Mouse (Mus musculus): ENCODE results near the gene Metap1d. TPM values are rescaled to one million over a fixed set of nuclear protein-coding genes. Genes with fewer than 3 reads are reported as not detected.

Gene Metap1d
- polyA plus RNA-seq, 1 experiment from 2014 or later = 33.4 TPM

- Histone ChIP-seq H3K4me3 (replicated peaks) (peak overlapping the region; percentile 68), H3K9me3 (replicated peaks) (no peaks in the 10 kb centered on the region), H3K27me3 (replicated peaks) (peaks cover 3% of the 10 kb centered on the region; the same call in 1 of the 2 replicates), H3K27ac (replicated peaks) (no peak overlapping the region; the same call in 1 of the 2 replicates), H3K9ac (replicated peaks) (peak overlapping the region; percentile 44; the same call in 1 of the 2 replicates), H3K4me1 (peaks cover 11% of the 10 kb centered on the region), H3K36me3 (no peaks in the 10 kb centered on the region), H3K4me2 (peak overlapping the region; percentile 81)
- WGBS = 49% methylated on average over 4 of the region's 4 CpGs
- no peak for ATAC-seq (ENCODE audit: low FRiP score)
Observed at GRCm38 (mm10) chr2:71453917-71454260, 813 bp downstream of the Metap1d start.

- no peak for ATAC-seq (ENCODE audit: low FRiP score)
- Histone ChIP-seq H3K36me3 (no peaks in the 10 kb centered on the region), H3K4me2 (no peak overlapping the region), H3K9me3 (replicated peaks) (no peaks in the 10 kb centered on the region), H3K9ac (replicated peaks) (no peak overlapping the region), H3K4me3 (replicated peaks) (no peak overlapping the region), H3K27ac (replicated peaks) (no peak overlapping the region), H3K4me1 (peaks cover 5% of the 10 kb centered on the region), H3K27me3 (replicated peaks) (no peaks in the 10 kb centered on the region)
- 68% methylated on average over 13 of the region's 13 CpGs for WGBS
Observed at GRCm38 (mm10) chr2:71458624-71459023, 5.5 kb downstream of the Metap1d start.

GRCm38 (mm10) chr2:71459659-71460058, 6.6 kb downstream of the Metap1d start:
- Histone ChIP-seq H3K27ac (replicated peaks) (no peak overlapping the region), H3K9me3 (replicated peaks) (no peaks in the 10 kb centered on the region), H3K4me1 (no peaks in the 10 kb centered on the region), H3K36me3 (no peaks in the 10 kb centered on the region), H3K4me3 (replicated peaks) (no peak overlapping the region), H3K9ac (replicated peaks) (no peak overlapping the region), H3K4me2 (no peak overlapping the region), H3K27me3 (replicated peaks) (no peaks in the 10 kb centered on the region)
- WGBS = 83% methylated on average over 1 of the region's 1 CpGs
- ATAC-seq (ENCODE audit: low FRiP score) = no peak

GRCm38 (mm10) chr2:71461139-71461538, 8.1 kb downstream of the Metap1d start:
- H3K9me3 ChIP-seq (replicated peaks) = no peaks in the 10 kb centered on the region
- H3K27ac ChIP-seq (replicated peaks) = no peak overlapping the region

GRCm38 (mm10) chr2:71461589-71461988, 8.5 kb downstream of the Metap1d start:
- no peak overlapping the region for H3K9ac ChIP-seq (replicated peaks)
- H3K9me3 ChIP-seq (replicated peaks) = no peaks in the 10 kb centered on the region
- no peaks in the 10 kb centered on the region for H3K36me3 ChIP-seq
- no peak for ATAC-seq (ENCODE audit: low FRiP score)
- no peaks in the 10 kb centered on the region for H3K27me3 ChIP-seq (replicated peaks)
- H3K27ac ChIP-seq (replicated peaks) = no peak overlapping the region
- no peak overlapping the region for H3K4me3 ChIP-seq (replicated peaks)
- no peak overlapping the region for H3K4me2 ChIP-seq
- WGBS = 73% methylated on average over 7 of the region's 7 CpGs
- H3K4me1 ChIP-seq = no peaks in the 10 kb centered on the region

More at GRCm38 (mm10) chr2:71461139-71461538, 8.1 kb downstream of the Metap1d start:
- Histone ChIP-seq H3K4me1 (no peaks in the 10 kb centered on the region), H3K4me3 (replicated peaks) (no peak overlapping the region), H3K27me3 (replicated peaks) (no peaks in the 10 kb centered on the region), H3K9ac (replicated peaks) (no peak overlapping the region), H3K36me3 (no peaks in the 10 kb centered on the region), H3K4me2 (no peak overlapping the region)
- no peak for ATAC-seq (ENCODE audit: low FRiP score)
- WGBS = 77% methylated on average over 6 of the region's 6 CpGs

- Histone ChIP-seq H3K27ac (replicated peaks) (no peak overlapping the region), H3K9me3 (replicated peaks) (no peaks in the 10 kb centered on the region), H3K4me3 (replicated peaks) (no peak overlapping the region), H3K27me3 (replicated peaks) (no peaks in the 10 kb centered on the region), H3K4me1 (no peaks in the 10 kb centered on the region), H3K36me3 (no peaks in the 10 kb centered on the region), H3K4me2 (no peak overlapping the region), H3K9ac (replicated peaks) (no peak overlapping the region)
- ATAC-seq (ENCODE audit: low FRiP score) = no peak
- WGBS = 89% methylated on average over 4 of the region's 4 CpGs
Observed at GRCm38 (mm10) chr2:71462066-71462465, 9.0 kb downstream of the Metap1d start.

- 68% methylated on average over 3 of the region's 3 CpGs for WGBS
- Histone ChIP-seq H3K27me3 (replicated peaks) (no peaks in the 10 kb centered on the region), H3K27ac (replicated peaks) (no peak overlapping the region), H3K9me3 (replicated peaks) (no peaks in the 10 kb centered on the region), H3K4me1 (no peaks in the 10 kb centered on the region), H3K36me3 (no peaks in the 10 kb centered on the region), H3K4me3 (replicated peaks) (no peak overlapping the region), H3K9ac (replicated peaks) (no peak overlapping the region), H3K4me2 (no peak overlapping the region)
- ATAC-seq (ENCODE audit: low FRiP score) = no peak
Observed at GRCm38 (mm10) chr2:71462553-71462952, 9.5 kb downstream of the Metap1d start.

- Histone ChIP-seq H3K27me3 (replicated peaks) (no peaks in the 10 kb centered on the region), H3K4me2 (no peak overlapping the region), H3K27ac (replicated peaks) (no peak overlapping the region), H3K9ac (replicated peaks) (no peak overlapping the region), H3K4me3 (replicated peaks) (no peak overlapping the region), H3K4me1 (no peaks in the 10 kb centered on the region), H3K9me3 (replicated peaks) (no peaks in the 10 kb centered on the region), H3K36me3 (no peaks in the 10 kb centered on the region)
- ATAC-seq (ENCODE audit: low FRiP score) = no peak
- WGBS = 12% methylated on average over 6 of the region's 6 CpGs
Observed at GRCm38 (mm10) chr2:71466103-71466502, 13.0 kb downstream of the Metap1d start.

- WGBS = 58% methylated on average over 11 of the region's 11 CpGs
- no peak for ATAC-seq (ENCODE audit: low FRiP score)
Observed at GRCm38 (mm10) chr2:71466861-71467450, 13.9 kb downstream of the Metap1d start.

GRCm38 (mm10) chr2:71471094-71471493, 18.0 kb downstream of the Metap1d start:
- ATAC-seq (ENCODE audit: low FRiP score) = no peak
- H3K9me3 ChIP-seq (replicated peaks) = no peaks in the 10 kb centered on the region
- no peaks in the 10 kb centered on the region for H3K27me3 ChIP-seq (replicated peaks)
- WGBS = 92% methylated on average over 6 of the region's 6 CpGs
- no peak overlapping the region for H3K4me2 ChIP-seq
- no peak overlapping the region for H3K9ac ChIP-seq (replicated peaks)
- H3K36me3 ChIP-seq = no peaks in the 10 kb centered on the region
- peaks cover 7% of the 10 kb centered on the region for H3K4me1 ChIP-seq
- no peak overlapping the region for H3K4me3 ChIP-seq (replicated peaks)
- no peak overlapping the region for H3K27ac ChIP-seq (replicated peaks)

More at GRCm38 (mm10) chr2:71466861-71467450, 13.9 kb downstream of the Metap1d start:
- Histone ChIP-seq H3K36me3 (no peaks in the 10 kb centered on the region), H3K4me1 (no peaks in the 10 kb centered on the region), H3K27me3 (replicated peaks) (no peaks in the 10 kb centered on the region), H3K9me3 (replicated peaks) (no peaks in the 10 kb centered on the region), H3K4me3 (replicated peaks) (no peak overlapping the region), H3K9ac (replicated peaks) (no peak overlapping the region), H3K27ac (replicated peaks) (no peak overlapping the region), H3K4me2 (no peak overlapping the region)

GRCm38 (mm10) chr2:71473830-71474229, 20.8 kb downstream of the Metap1d start:
- Histone ChIP-seq H3K4me2 (no peak overlapping the region), H3K4me1 (peaks cover 7% of the 10 kb centered on the region), H3K9me3 (replicated peaks) (no peaks in the 10 kb centered on the region), H3K4me3 (replicated peaks) (no peak overlapping the region), H3K36me3 (no peaks in the 10 kb centered on the region), H3K9ac (replicated peaks) (no peak overlapping the region), H3K27ac (replicated peaks) (no peak overlapping the region), H3K27me3 (replicated peaks) (no peaks in the 10 kb centered on the region)
- ATAC-seq (ENCODE audit: low FRiP score) = no peak
- 73% methylated on average over 7 of the region's 7 CpGs for WGBS

- no peak for ATAC-seq (ENCODE audit: low FRiP score)
- Histone ChIP-seq H3K4me1 (peaks cover 7% of the 10 kb centered on the region), H3K27me3 (replicated peaks) (no peaks in the 10 kb centered on the region), H3K4me2 (no peak overlapping the region), H3K36me3 (no peaks in the 10 kb centered on the region), H3K27ac (replicated peaks) (no peak overlapping the region), H3K4me3 (replicated peaks) (no peak overlapping the region), H3K9me3 (replicated peaks) (no peaks in the 10 kb centered on the region), H3K9ac (replicated peaks) (no peak overlapping the region)
- WGBS = 39% methylated on average over 7 of the region's 7 CpGs
Observed at GRCm38 (mm10) chr2:71474345-71474744, 21.3 kb downstream of the Metap1d start.

All from neural tube, embryonic 15.5 days (tissue).